Mouse (Mus musculus) CH12.LX (cell line): ENCODE results near the gene Clspn.

ENCODE experiments used
- CTCF ChIP-seq, 2 experiments: IDR thresholded peaks in 1 of 2; conservative IDR thresholded peaks in 1 of 2; 2 replicates each; pipeline ENCODE4 v1.5.1; 2011 to 2012; ENCODE audit warnings: low read depth in 2 of 2, low read length in 2 of 2, improper control_type of control experiment in 1 of 2, inconsistent platforms in 1 of 2, mild to moderate bottlenecking in 1 of 2, moderate library complexity in 1 of 2
- ELF1 ChIP-seq: IDR thresholded peaks from 2 replicates; pipeline ENCODE4 v1.6.1; 2014; ENCODE audit warnings: low read depth, mild to moderate bottlenecking, inconsistent platforms, low read length, improper control_type of control experiment
- EP300 ChIP-seq: IDR thresholded peaks from 2 replicates; pipeline ENCODE4 v1.6.1; 2011; ENCODE audit warnings: low read length, improper control_type of control experiment
- ETS1 ChIP-seq: conservative IDR thresholded peaks from 2 replicates; pipeline ENCODE4 v1.6.1; 2012; ENCODE audit warnings: low read depth, mild to moderate bottlenecking, inconsistent platforms, low read length, improper control_type of control experiment, moderate library complexity
- IRF4 ChIP-seq: IDR thresholded peaks from 2 replicates; pipeline ENCODE4 v1.6.1; 2014; ENCODE audit warnings: low read depth, mild to moderate bottlenecking, inconsistent platforms, low read length, improper control_type of control experiment
- MAZ ChIP-seq: IDR thresholded peaks from 2 replicates; pipeline ENCODE4 v1.6.1; 2012; ENCODE audit warnings: low read depth, mild to moderate bottlenecking, inconsistent platforms, low read length, improper control_type of control experiment, moderate library complexity
- MEF2A ChIP-seq: IDR thresholded peaks from 2 replicates; pipeline ENCODE4 v1.6.1; 2014; ENCODE audit warnings: low read depth, mild to moderate bottlenecking, inconsistent platforms, low read length, improper control_type of control experiment, borderline replicate concordance
- POLR2A ChIP-seq: IDR thresholded peaks from 2 replicates; pipeline ENCODE4 v1.6.1; 2011; ENCODE audit warnings: low read depth, mild to moderate bottlenecking, improper control_type of control experiment, low read length
- TBP ChIP-seq: conservative IDR thresholded peaks from 2 replicates; pipeline ENCODE4 v1.6.1; 2011; ENCODE audit warnings: low read depth, low read length, improper control_type of control experiment
- TCF12 ChIP-seq: IDR thresholded peaks from 2 replicates; pipeline ENCODE4 v1.6.1; 2014; ENCODE audit warnings: low read depth, mild to moderate bottlenecking, inconsistent platforms, low read length, improper control_type of control experiment
- ZKSCAN1 ChIP-seq: IDR thresholded peaks from 2 replicates; pipeline ENCODE4 v1.6.1; 2012; ENCODE audit warnings: low read depth, inconsistent platforms, low read length, improper control_type of control experiment, borderline replicate concordance
- ZMIZ1 ChIP-seq: IDR thresholded peaks from 2 replicates; pipeline ENCODE4 v1.6.1; 2012; ENCODE audit warnings: low read depth, mild to moderate bottlenecking, inconsistent platforms, low read length, improper control_type of control experiment

DNA sequence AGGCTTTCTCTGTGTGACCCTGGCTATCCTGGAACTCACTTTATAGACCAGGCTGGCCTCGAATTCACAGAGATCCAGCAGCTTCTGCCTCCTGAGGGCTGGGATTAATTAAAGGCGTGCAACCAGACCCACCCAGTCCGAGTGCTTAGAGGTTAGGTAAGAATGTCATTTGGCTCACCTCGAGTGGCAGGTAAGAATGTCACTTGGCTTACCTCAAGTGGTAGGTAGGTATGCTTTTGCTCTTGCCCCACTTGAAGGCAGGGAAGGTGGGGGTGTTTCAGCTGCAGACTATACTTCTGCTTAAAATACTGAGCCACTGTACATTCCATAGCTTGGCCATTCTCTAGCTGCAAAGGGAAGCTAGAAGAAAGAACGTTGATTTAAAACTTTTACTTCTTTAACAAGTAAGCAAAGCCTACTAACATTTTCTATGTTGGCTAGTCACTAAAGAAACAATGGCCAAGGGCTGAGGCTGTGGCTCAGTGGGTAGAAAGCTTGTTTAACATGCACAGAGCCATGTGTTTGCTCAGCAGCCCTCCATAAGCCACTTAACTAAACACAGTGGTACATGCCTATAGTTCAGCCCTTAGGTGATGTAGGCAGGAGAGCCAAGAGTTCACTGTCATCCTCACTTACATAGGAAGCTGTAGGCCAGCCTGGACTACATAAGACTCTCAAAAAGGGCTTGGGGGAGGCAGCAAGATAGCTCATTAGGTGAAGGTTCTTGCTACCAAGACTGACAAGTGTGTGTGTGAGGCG lies 44.2 kb upstream of the Clspn start:
- TF ChIP-seq TBP, result no peak
- TF ChIP-seq MAZ, result no peak
- no peak for TF ChIP-seq POLR2A
- no peak for TF ChIP-seq TCF12
- no peak for TF ChIP-seq CTCF (conservative IDR thresholded peaks at IDR 0.05 in 1 of 2, IDR thresholded peaks at IDR 0.05 in 1 of 2; ENCODE audit: low read depth in 2 of 2, low read length in 2 of 2)
- no peak for TF ChIP-seq EP300
- TF ChIP-seq ETS1, result no peak
- no peak for TF ChIP-seq ZMIZ1
- no peak for TF ChIP-seq ELF1
- TF ChIP-seq IRF4, result no peak
- TF ChIP-seq MEF2A, result no peak
- no peak for TF ChIP-seq ZKSCAN1
